Mouse (Mus musculus): Measurements from ENCODE around the gene Adcy4. TPM values are rescaled to one million over a fixed set of nuclear protein-coding genes. Genes with fewer than 3 reads are reported as not detected.

Adcy4 gene
- polyA plus RNA-seq, 1 experiment from 2014 or later: 6.5 TPM

DNA sequence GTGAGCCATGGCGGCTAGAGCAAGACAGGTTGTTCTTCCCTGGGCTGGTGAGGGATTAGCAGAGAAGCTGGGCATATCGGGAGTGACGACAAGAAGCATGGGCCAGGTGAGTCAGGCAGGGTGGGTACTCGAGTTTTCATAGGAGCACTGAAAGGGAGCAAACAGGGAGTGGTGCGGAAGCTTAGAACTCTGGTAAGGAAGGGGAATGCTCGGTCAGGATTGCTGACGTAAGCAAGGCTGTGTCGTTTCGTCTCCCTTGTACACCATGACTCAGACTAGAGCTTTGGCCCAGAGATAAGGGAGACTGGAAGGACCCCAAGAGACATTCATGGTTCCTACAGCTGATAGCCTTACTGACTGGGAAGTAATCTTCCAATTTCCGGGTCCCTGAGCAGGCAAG is 50.0 kb downstream of the Adcy4 start:
- peaks cover 19% of the 10 kb centered on the region for H3K4me1 ChIP-seq (ENCODE audit: control insufficient read depth, insufficient read depth, low read length)
- 63% methylated on average over 10 of the region's 10 CpGs for WGBS
- no peaks in the 10 kb centered on the region; the same call in 1 of the 2 replicates for H3K27me3 ChIP-seq (replicated peaks; ENCODE audit: control insufficient read depth, insufficient read depth, low read length)
- H3K9me3 ChIP-seq (ENCODE audit: control insufficient read depth, low read length): no peaks in the 10 kb centered on the region
- no peak overlapping the region for H3K4me3 ChIP-seq (ENCODE audit: low read length)
- no peak overlapping the region for H3K9ac ChIP-seq (ENCODE audit: low read depth, low read length)
- no peaks in the 10 kb centered on the region for H3K36me3 ChIP-seq (ENCODE audit: control insufficient read depth, insufficient read depth, low read length)
- no peak overlapping the region for H3K4me2 ChIP-seq (ENCODE audit: low read depth, low read length)
- ATAC-seq: peak; percentile 67
- H3K27ac ChIP-seq (ENCODE audit: low read length): no peak overlapping the region

DNA sequence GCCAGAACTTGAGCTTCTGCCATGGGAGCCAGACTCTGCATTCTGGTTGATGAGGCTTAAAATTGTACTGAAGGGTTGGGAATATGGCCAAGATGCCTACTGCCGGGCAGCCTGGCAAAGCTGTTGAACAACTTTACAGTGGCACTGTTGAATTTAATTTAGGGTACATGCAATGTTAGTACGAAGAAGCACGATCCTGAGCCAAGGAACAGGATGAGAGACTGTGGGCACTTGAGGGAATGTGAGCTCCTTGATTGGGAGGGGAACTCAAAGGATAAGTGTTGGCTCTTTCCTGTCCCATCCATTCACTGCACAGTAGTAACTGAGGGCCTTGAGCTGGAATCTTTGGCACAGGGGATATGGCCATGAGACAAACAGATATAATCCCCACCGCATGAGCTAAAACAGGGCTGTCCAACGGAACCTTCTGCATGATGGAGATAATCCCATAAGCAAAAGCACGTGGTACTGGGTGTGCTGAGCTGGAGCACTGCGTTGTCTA is 53.3 kb downstream of the Adcy4 start:
- 81% methylated on average over 7 of the region's 7 CpGs for WGBS
- Histone ChIP-seq H3K9me3 (ENCODE audit: control insufficient read depth, low read length) (no peaks in the 10 kb centered on the region), H3K27me3 (replicated peaks; ENCODE audit: control insufficient read depth, insufficient read depth, low read length) (no peaks in the 10 kb centered on the region; the same call in 1 of the 2 replicates), H3K4me3 (ENCODE audit: low read length) (no peak overlapping the region), H3K4me1 (ENCODE audit: control insufficient read depth, insufficient read depth, low read length) (peaks cover 6% of the 10 kb centered on the region), H3K36me3 (ENCODE audit: control insufficient read depth, insufficient read depth, low read length) (no peaks in the 10 kb centered on the region), H3K27ac (ENCODE audit: low read length) (no peak overlapping the region), H3K4me2 (ENCODE audit: low read depth, low read length) (no peak overlapping the region), H3K9ac (ENCODE audit: low read depth, low read length) (no peak overlapping the region)
- no peak for ATAC-seq

DNA sequence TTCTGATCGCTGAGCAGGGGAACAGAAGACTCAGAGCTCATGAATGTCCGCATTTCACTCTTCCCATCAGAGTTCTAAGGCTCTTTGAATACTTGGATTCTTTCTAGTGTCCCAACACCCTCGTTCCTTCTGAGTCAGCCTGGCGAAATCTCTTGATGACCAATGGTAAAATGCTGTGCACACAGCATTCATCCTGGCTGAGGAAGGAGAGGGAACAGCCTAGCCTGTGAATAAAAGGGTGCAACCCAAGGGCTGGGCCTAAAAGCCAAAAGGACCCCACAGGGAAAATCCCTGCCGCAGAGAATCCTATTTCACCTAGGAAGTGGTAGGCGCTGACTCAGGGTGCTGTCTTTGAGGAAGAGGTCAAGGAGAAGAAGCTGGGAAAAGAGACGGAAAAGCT is 53.8 kb downstream of the Adcy4 start:
- H3K4me1 ChIP-seq (ENCODE audit: control insufficient read depth, insufficient read depth, low read length): peaks cover 5% of the 10 kb centered on the region; the same call in 1 of the 2 replicates
- H3K27ac ChIP-seq (ENCODE audit: low read length): no peak overlapping the region
- no peaks in the 10 kb centered on the region for H3K9me3 ChIP-seq (ENCODE audit: control insufficient read depth, low read length)
- no peak for ATAC-seq
- no peaks in the 10 kb centered on the region for H3K36me3 ChIP-seq (ENCODE audit: control insufficient read depth, insufficient read depth, low read length)
- no peak overlapping the region for H3K9ac ChIP-seq (ENCODE audit: low read depth, low read length)
- WGBS: 81% methylated on average over 7 of the region's 7 CpGs
- no peaks in the 10 kb centered on the region; the same call in 1 of the 2 replicates for H3K27me3 ChIP-seq (replicated peaks; ENCODE audit: control insufficient read depth, insufficient read depth, low read length)
- H3K4me2 ChIP-seq (ENCODE audit: low read depth, low read length): no peak overlapping the region
- H3K4me3 ChIP-seq (ENCODE audit: low read length): no peak overlapping the region

DNA sequence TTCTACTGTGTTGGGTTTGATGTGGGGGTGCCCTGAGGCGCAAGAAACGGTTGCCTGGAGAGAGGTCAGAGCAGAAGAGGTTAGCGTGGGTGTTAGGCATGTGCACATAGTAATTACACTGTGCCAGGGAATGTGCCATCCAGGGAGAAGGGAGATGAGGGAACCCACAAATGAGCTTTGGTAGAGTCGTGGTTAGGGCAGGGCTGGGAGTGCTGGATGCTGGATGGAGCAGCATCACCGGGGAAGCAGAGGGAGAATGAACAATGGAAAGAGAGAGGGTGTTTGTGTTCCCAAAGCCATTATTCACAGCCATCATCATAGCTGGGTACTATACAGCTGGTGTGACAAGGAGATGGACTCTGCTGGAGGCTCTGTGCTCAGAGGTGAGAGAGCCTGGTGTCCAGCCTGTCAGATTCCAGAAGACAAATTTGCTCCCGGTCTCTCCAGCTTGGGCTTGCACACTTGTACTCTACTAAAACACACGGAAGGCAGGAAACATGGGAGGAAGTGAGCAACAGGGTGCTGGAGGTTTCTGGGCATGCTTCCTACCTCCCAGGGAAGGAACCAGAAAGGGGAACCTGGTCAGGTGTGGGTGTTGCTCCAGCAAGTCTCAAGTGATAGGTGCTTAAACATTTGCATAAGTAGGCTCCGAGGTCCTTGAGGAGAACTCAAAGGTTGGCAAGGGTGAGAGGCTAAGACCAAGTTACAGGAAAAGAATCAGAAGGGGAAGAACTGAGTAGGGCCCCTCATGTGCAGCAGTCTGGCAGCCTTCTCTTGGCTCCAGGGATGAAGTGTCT is 55.8 kb downstream of the Adcy4 start:
- no peaks in the 10 kb centered on the region for H3K9me3 ChIP-seq (ENCODE audit: control insufficient read depth, low read length)
- H3K4me1 ChIP-seq (ENCODE audit: control insufficient read depth, insufficient read depth, low read length): no peaks in the 10 kb centered on the region
- H3K4me3 ChIP-seq (ENCODE audit: low read length): no peak overlapping the region
- H3K27ac ChIP-seq (ENCODE audit: low read length): no peak overlapping the region
- H3K9ac ChIP-seq (ENCODE audit: low read depth, low read length): no peak overlapping the region
- H3K27me3 ChIP-seq (replicated peaks; ENCODE audit: control insufficient read depth, insufficient read depth, low read length): no peaks in the 10 kb centered on the region; the same call in 1 of the 2 replicates
- no peak for ATAC-seq
- 55% methylated on average over 8 of the region's 8 CpGs for WGBS
- no peaks in the 10 kb centered on the region for H3K36me3 ChIP-seq (ENCODE audit: control insufficient read depth, insufficient read depth, low read length)
- H3K4me2 ChIP-seq (ENCODE audit: low read depth, low read length): no peak overlapping the region

DNA sequence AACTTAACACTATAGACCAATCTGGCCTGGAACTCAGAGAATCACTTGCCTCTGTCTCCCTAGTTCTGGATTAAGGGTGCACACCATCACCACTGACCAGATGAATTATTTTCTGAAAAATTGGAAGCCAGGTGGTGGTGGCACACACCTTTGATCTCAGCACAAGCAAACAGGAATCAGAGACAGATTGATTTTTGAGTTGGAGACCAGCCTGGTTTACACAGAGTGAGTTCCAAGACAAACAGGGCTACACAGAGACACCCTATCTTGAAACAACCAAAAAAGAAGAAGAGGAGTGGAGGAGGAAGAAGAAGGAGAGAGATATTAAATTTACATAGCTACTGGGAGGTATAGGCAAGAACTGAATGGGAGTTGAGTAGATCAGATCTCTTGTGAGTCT is 57.6 kb downstream of the Adcy4 start:
- H3K36me3 ChIP-seq (ENCODE audit: control insufficient read depth, insufficient read depth, low read length): no peaks in the 10 kb centered on the region
- H3K27ac ChIP-seq (ENCODE audit: low read length): no peak overlapping the region
- no peaks in the 10 kb centered on the region; the same call in 1 of the 2 replicates for H3K27me3 ChIP-seq (replicated peaks; ENCODE audit: control insufficient read depth, insufficient read depth, low read length)
- ATAC-seq: no peak
- H3K4me2 ChIP-seq (ENCODE audit: low read depth, low read length): no peak overlapping the region
- no peak overlapping the region for H3K9ac ChIP-seq (ENCODE audit: low read depth, low read length)
- H3K4me3 ChIP-seq (ENCODE audit: low read length): no peak overlapping the region
- no peaks in the 10 kb centered on the region for H3K9me3 ChIP-seq (ENCODE audit: control insufficient read depth, low read length)
- peaks cover 3% of the 10 kb centered on the region; the same call in 1 of the 2 replicates for H3K4me1 ChIP-seq (ENCODE audit: control insufficient read depth, insufficient read depth, low read length)

DNA sequence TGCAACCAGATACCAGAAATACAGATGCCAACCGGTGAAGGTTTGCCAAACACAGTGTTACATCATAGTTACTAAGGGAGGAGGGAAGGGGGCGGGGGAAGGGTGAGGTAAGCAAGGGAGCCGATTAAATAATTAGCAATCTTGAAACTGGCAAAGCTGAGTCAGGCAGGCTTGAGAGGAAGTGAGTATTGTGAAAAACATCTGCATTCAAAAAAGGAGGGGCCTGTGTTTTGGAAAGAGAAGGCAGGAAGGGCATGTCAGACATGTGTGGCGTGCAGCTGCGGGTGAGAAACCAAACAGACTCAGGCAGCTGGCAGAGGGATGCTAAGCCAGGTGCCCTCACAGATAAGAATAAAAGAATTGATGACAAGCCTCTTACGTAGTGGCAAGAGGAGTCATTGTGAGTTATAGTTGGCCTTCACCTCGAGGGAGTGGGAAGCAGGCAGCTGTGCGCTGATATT is 59.5 kb downstream of the Adcy4 start:
- H3K4me3 ChIP-seq (ENCODE audit: low read length): no peak overlapping the region
- ATAC-seq: no peak
- H3K4me2 ChIP-seq (ENCODE audit: low read depth, low read length): no peak overlapping the region
- H3K27ac ChIP-seq (ENCODE audit: low read length): no peak overlapping the region
- 53% methylated on average over 8 of the region's 8 CpGs for WGBS
- no peaks in the 10 kb centered on the region for H3K27me3 ChIP-seq (replicated peaks; ENCODE audit: control insufficient read depth, insufficient read depth, low read length)
- no peak overlapping the region for H3K9ac ChIP-seq (ENCODE audit: low read depth, low read length)
- no peaks in the 10 kb centered on the region for H3K9me3 ChIP-seq (ENCODE audit: control insufficient read depth, low read length)
- peaks cover 3% of the 10 kb centered on the region; the same call in 1 of the 2 replicates for H3K4me1 ChIP-seq (ENCODE audit: control insufficient read depth, insufficient read depth, low read length)
- no peaks in the 10 kb centered on the region for H3K36me3 ChIP-seq (ENCODE audit: control insufficient read depth, insufficient read depth, low read length)

DNA sequence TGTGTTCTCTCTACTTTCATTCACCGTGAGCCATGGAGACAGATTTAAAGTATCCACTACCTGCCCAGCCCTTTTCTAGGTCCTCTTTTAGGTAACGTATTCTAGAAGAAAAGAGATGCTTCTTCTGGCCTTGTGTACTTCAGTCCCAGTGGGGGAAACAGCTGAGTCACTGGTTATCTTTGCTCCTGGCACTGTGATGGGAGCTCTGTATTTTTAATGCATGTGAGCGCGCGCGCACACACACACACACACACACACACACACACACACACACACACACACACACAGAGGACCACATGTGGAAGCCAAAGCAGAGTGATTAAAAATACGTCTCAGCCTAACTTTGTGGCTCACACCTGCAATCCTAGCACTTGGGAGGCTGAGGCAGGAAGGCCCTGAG is 60.5 kb downstream of the Adcy4 start:
- 95% methylated on average over 7 of the region's 7 CpGs for WGBS
- Histone ChIP-seq H3K9ac (ENCODE audit: low read depth, low read length) (no peak overlapping the region), H3K27ac (ENCODE audit: low read length) (no peak overlapping the region), H3K4me1 (ENCODE audit: control insufficient read depth, insufficient read depth, low read length) (peaks cover 3% of the 10 kb centered on the region; the same call in 1 of the 2 replicates), H3K9me3 (ENCODE audit: control insufficient read depth, low read length) (no peaks in the 10 kb centered on the region), H3K4me2 (ENCODE audit: low read depth, low read length) (no peak overlapping the region), H3K4me3 (ENCODE audit: low read length) (no peak overlapping the region), H3K27me3 (replicated peaks; ENCODE audit: control insufficient read depth, insufficient read depth, low read length) (no peaks in the 10 kb centered on the region), H3K36me3 (ENCODE audit: control insufficient read depth, insufficient read depth, low read length) (no peaks in the 10 kb centered on the region)
- ATAC-seq: no peak

DNA sequence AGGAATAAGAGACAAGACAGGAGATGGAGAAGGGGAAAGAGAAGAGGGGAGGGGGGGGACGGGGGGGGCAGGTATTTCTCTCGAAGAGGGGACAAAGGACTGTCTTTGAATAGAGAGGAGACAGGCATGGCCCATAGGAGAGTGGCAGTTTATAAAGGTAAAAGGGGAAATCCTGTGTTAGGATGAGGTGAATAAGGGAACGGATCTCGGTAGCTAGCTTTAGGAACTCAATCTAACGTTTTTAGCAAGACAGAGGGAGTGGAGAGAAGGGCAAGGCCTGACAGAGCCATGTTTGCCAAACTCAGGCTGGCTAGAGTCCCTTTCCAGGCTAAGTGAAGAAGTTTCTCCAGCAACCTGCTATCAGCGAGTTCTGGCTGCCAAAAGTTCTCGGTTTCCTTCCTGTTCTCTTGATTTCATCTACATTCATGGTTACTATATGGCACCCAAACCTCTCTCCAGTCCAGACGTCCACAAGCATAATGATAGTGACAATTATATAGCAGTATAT is 61.4 kb downstream of the Adcy4 start:
- H3K27ac ChIP-seq (ENCODE audit: low read length): no peak overlapping the region
- no peaks in the 10 kb centered on the region for H3K27me3 ChIP-seq (replicated peaks; ENCODE audit: control insufficient read depth, insufficient read depth, low read length)
- H3K4me3 ChIP-seq (ENCODE audit: low read length): peak overlapping the region; percentile 83
- peak overlapping the region; percentile 91 for H3K9ac ChIP-seq (ENCODE audit: low read depth, low read length)
- WGBS: 51% methylated on average over 8 of the region's 8 CpGs
- H3K9me3 ChIP-seq (ENCODE audit: control insufficient read depth, low read length): no peaks in the 10 kb centered on the region
- H3K4me2 ChIP-seq (ENCODE audit: low read depth, low read length): peak overlapping the region; percentile 64
- 0 out of 2 replicates have a peak, but pooled peaks cover 2% of the 10 kb centered on the region for H3K36me3 ChIP-seq (ENCODE audit: control insufficient read depth, insufficient read depth, low read length)
- H3K4me1 ChIP-seq (ENCODE audit: control insufficient read depth, insufficient read depth, low read length): peaks cover 3% of the 10 kb centered on the region; the same call in 1 of the 2 replicates
- ATAC-seq: no peak; the same call in 1 of the 2 replicates

DNA sequence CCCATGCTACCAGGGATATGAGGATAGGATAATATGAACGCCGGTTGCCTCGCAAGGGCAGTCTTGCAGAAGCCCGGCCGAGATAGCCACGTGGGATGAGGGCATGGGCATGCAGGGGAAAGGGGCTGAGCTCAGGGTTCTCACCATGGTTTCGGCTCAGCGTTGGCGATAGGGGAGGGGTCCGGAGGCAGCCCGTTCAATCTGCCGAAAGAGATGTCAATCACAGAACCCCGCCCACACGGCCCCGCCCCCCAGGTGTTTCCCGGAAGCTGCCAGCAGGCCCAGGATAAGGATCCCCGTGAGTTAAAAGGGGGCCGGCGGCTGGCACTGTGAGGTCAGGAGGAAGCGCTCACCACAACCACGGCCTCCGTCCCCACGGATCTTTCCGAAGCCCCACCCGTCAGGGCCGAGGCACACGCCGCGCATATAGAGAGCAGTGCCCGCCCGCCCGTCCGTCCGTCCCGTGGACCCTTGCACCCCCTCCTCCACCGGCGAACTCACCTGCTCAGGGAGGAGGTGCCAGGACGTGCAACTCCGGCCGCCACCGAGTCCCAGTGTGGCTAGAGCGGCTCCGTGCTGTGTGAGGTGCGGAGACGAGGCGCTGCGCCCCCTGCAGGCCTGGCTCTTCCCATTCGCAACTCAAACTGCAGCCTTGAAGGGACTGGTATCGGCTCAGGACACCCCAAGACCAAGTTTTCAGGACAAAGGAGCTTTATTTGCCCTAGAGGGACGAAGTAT is 62.0 kb downstream of the Adcy4 start, which contains the start of gene Rabggta:
Gene Rabggta (minus strand): TSS at position 564 of the 738 bp plus-strand sequence.
- WGBS: under 1% methylated on average over 49 of the region's 50 CpGs
- Histone ChIP-seq H3K4me2 (ENCODE audit: low read depth, low read length) (peak within 1 kb of the TSS; percentile 64), H3K36me3 (ENCODE audit: control insufficient read depth, insufficient read depth, low read length) (0 out of 2 replicates have a peak, but pooled peaks cover 2% of the 10 kb centered on the region), H3K9ac (ENCODE audit: low read depth, low read length) (peak within 1 kb of the TSS; percentile 91), H3K27me3 (replicated peaks; ENCODE audit: control insufficient read depth, insufficient read depth, low read length) (no peaks in the 10 kb centered on the region), H3K4me1 (ENCODE audit: control insufficient read depth, insufficient read depth, low read length) (peaks cover 3% of the 10 kb centered on the region; the same call in 1 of the 2 replicates), H3K27ac (ENCODE audit: low read length) (peak within 1 kb of the TSS; percentile 92), H3K9me3 (ENCODE audit: control insufficient read depth, low read length) (no peaks in the 10 kb centered on the region), H3K4me3 (ENCODE audit: low read length) (peak within 1 kb of the TSS; percentile 83)
- peak; percentile 97 for ATAC-seq

Measured in intestine, embryonic 16.5 days (tissue).